Mouse (Mus musculus) G1E (cell line): Measurements from ENCODE around the gene Kcng4.

Source experiments
- CTCF ChIP-seq: IDR thresholded peaks from 2 replicates; pipeline ENCODE4 v1.5.1; 2012; ENCODE audit warnings: low read depth, low read length, inconsistent platforms, mixed read lengths
- TAL1 ChIP-seq: conservative IDR thresholded peaks from 2 replicates; pipeline ENCODE4 v1.6.1; 2012; ENCODE audit warnings: low read depth, low read length, inconsistent platforms, mixed read lengths

- TF ChIP-seq CTCF (no peak), TAL1 (no peak)
Measured at GRCm38 (mm10) chr8:119630841-119631240, 4.6 kb downstream of the Kcng4 start.
